Mouse (Mus musculus) limb, embryonic 14.5 days (tissue): ENCODE measurements around the gene Rabgap1l. TPM values are rescaled to one million over a fixed set of nuclear protein-coding genes. Genes with fewer than 3 reads are reported as not detected.

ENCODE experiments used
- ATAC-seq: fragments of 200-750 bp; cut with Nextera tagmentation; 2 replicates; pipeline ENCODE4 v1.8.0; 2017; ENCODE audit warnings: low read depth, moderate number of reproducible peaks, moderate TSS enrichment; ENCODE audit not compliant: low FRiP score
- DNase-seq: peaks from one replicate; pipeline ENCODE4 v3.0.0-alpha.2; 2015; ENCODE audit warnings: low spot score
- H3K27ac ChIP-seq: fragments of 300-500 bp; sonication (generic); replicated peaks from 2 replicates; pipeline ENCODE4 v1.5.1; 2014; ENCODE audit warnings: low read depth, mild to moderate bottlenecking, low read length, moderate library complexity, mixed read lengths
- H3K27me3 ChIP-seq: fragments of 300-500 bp; sonication (generic); 2 replicates; pipeline ENCODE4 v1.6.1; 2014; ENCODE audit warnings: low read length, mixed read lengths; ENCODE audit not compliant: control insufficient read depth, insufficient read depth
- H3K36me3 ChIP-seq: fragments of 300-500 bp; sonication (generic); 2 replicates; pipeline ENCODE4 v1.6.1; 2014; ENCODE audit warnings: mild to moderate bottlenecking, low read length, moderate library complexity, mixed read lengths; ENCODE audit not compliant: control insufficient read depth, insufficient read depth
- H3K4me1 ChIP-seq: fragments of 300-500 bp; sonication (generic); 2 replicates; pipeline ENCODE4 v1.6.1; 2014; ENCODE audit warnings: antibody characterized with exemption, low read length, mixed read lengths; ENCODE audit not compliant: control insufficient read depth, insufficient read depth
- H3K4me2 ChIP-seq: fragments of 300-500 bp; sonication (generic); replicated peaks from 2 replicates; pipeline ENCODE4 v1.6.1; 2014; ENCODE audit warnings: low read depth, mild to moderate bottlenecking, low read length, moderate library complexity; ENCODE audit not compliant: severe bottlenecking
- H3K4me3 ChIP-seq: fragments of 300-500 bp; sonication (generic); replicated peaks from 2 replicates; pipeline ENCODE4 v1.5.1; 2014; ENCODE audit warnings: low read length
- H3K9ac ChIP-seq: fragments of 300-500 bp; sonication (generic); 2 replicates; pipeline ENCODE4 v1.6.1; 2014; ENCODE audit warnings: mild to moderate bottlenecking, low read depth, low read length, moderate library complexity; ENCODE audit not compliant: severe bottlenecking
- H3K9me3 ChIP-seq: fragments of 300-500 bp; sonication (generic); 2 replicates; pipeline ENCODE4 v1.6.1; 2016; ENCODE audit warnings: low read length; ENCODE audit not compliant: control insufficient read depth
- POLR2A ChIP-seq: fragments of 200-500 bp; IDR thresholded peaks from 2 replicates; pipeline ENCODE4 v1.8.0; 2012; ENCODE audit warnings: inconsistent platforms, mild to moderate bottlenecking, moderate library complexity, borderline replicate concordance; ENCODE audit not compliant: insufficient read depth, insufficient read length; ENCODE audit errors: extremely low read depth
- WGBS: fragments of 180-500 bp; shearing (Covaris S2); extraction: QIAGEN DNeasy Blood & Tissue Kit; methylation state at CpG from one replicate; pipeline ENCODE4 v1.1.7; 2014; 5-methylcytosine and 5-hydroxymethylcytosine counted together
- polyA plus RNA-seq, 2 experiments: library from polyadenylated mRNA; depleted of rRNA in 1 of 2; stranded (reverse) in 1 of 2; unstranded in 1 of 2; fragments of >200 nt; fragmentation: Nextera tagmentation in 1 of 2; extraction: Ambion mirVana in 1 of 2; gene quantifications; 2 replicates each; pipeline versions ENCODE4 v1.2.1 to v1.2.3; 2012 to 2014

Gene Rabgap1l
- polyA plus RNA-seq, 2 experiments, result 13.3 to 19.3 TPM

GRCm38 (mm10) chr1:160244689-160245088 lies 548.3 kb downstream of the Rabgap1l start:
- TF ChIP-seq POLR2A, result no peak
- Histone ChIP-seq H3K4me2 (no peak overlapping the region), H3K9me3 (no peaks in the 10 kb centered on the region), H3K36me3 (no peaks in the 10 kb centered on the region), H3K4me1 (no peaks in the 10 kb centered on the region), H3K9ac (no peak overlapping the region), H3K27ac (no peak overlapping the region), H3K4me3 (no peak overlapping the region), H3K27me3 (no peaks in the 10 kb centered on the region)
- DNase-seq (no peak), ATAC-seq (no peak)
- WGBS, result 93% methylated on average over 5 of the region's 5 CpGs

DNA sequence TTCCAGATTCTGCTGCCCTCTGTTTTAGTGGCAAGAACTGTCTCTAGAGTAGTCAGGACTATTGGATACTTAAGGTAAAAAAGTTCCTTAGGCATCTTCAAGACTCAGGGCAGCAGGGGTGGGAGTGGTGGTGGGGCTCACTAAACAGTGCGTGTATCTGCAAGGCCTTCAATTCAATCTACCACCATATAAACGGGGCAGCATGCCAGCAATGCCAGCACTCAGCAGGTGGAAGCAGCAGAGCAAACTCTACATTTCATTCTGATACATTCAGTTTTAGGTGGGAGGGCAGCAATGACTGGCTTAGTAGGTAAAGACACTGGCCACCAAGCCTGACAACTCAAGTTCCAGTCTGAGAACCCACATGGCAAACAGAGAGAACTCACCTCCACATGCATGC lies 552.9 kb downstream of the Rabgap1l start:
- DNase-seq (no peak), ATAC-seq (no peak)
- no peak overlapping the region for H3K4me2 ChIP-seq
- no peak overlapping the region for H3K4me3 ChIP-seq
- no peak overlapping the region for H3K9ac ChIP-seq
- TF ChIP-seq POLR2A, result no peak
- H3K27me3 ChIP-seq, result no peaks in the 10 kb centered on the region
- H3K4me1 ChIP-seq, result no peaks in the 10 kb centered on the region
- H3K27ac ChIP-seq, result no peak overlapping the region
- WGBS, result 95% methylated on average over 2 of the region's 2 CpGs
- H3K36me3 ChIP-seq, result no peaks in the 10 kb centered on the region
- no peaks in the 10 kb centered on the region for H3K9me3 ChIP-seq

- ATAC-seq (no peak), DNase-seq (no peak)
- Histone ChIP-seq H3K9me3 (no peaks in the 10 kb centered on the region), H3K27me3 (no peaks in the 10 kb centered on the region), H3K4me3 (no peak overlapping the region), H3K27ac (no peak overlapping the region), H3K9ac (no peak overlapping the region), H3K36me3 (no peaks in the 10 kb centered on the region), H3K4me1 (no peaks in the 10 kb centered on the region), H3K4me2 (no peak overlapping the region)
- 85% methylated on average over 1 of the region's 1 CpGs for WGBS
- TF ChIP-seq POLR2A, result no peak
Measured at GRCm38 (mm10) chr1:160238852-160239443, 554.1 kb downstream of the Rabgap1l start.

GRCm38 (mm10) chr1:160237981-160238380 lies 555.0 kb downstream of the Rabgap1l start:
- no peaks in the 10 kb centered on the region for H3K4me1 ChIP-seq
- ATAC-seq (no peak), DNase-seq (no peak)
- no peaks in the 10 kb centered on the region for H3K9me3 ChIP-seq
- no peak overlapping the region for H3K4me2 ChIP-seq
- no peak for TF ChIP-seq POLR2A
- no peaks in the 10 kb centered on the region for H3K27me3 ChIP-seq
- no peak overlapping the region for H3K9ac ChIP-seq
- no peak overlapping the region for H3K4me3 ChIP-seq
- H3K36me3 ChIP-seq, result no peaks in the 10 kb centered on the region
- H3K27ac ChIP-seq, result no peak overlapping the region
- 100% methylated on average over 2 of the region's 2 CpGs for WGBS

DNA sequence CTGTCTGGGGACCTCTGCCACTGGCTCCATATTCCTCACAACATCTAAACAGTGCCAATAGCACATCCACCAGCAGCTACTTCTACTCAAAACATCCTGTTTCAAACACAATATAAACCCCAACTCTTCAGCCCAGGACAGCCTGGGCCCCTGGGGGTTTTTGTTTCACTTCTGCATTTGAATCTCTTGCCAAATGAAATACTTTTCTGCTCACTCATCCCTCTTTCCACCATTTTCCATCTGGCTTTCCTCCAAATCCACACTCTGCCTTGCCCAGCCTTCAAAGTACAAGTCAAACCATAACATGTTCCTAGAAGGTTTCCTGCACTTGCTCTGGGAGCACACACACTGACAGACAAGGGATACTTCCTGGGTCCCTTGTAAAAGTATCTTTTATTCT lies 559.1 kb downstream of the Rabgap1l start:
- no peaks in the 10 kb centered on the region for H3K27me3 ChIP-seq
- H3K27ac ChIP-seq, result no peak overlapping the region
- ATAC-seq, result no peak
- H3K4me1 ChIP-seq, result peaks cover 4% of the 10 kb centered on the region; the same call in 1 of the 2 replicates
- H3K9ac ChIP-seq, result no peak overlapping the region
- TF ChIP-seq POLR2A, result no peak
- no peak overlapping the region for H3K4me2 ChIP-seq
- H3K36me3 ChIP-seq, result no peaks in the 10 kb centered on the region
- H3K9me3 ChIP-seq, result no peaks in the 10 kb centered on the region
- H3K4me3 ChIP-seq, result no peak overlapping the region
- DNase-seq, result peak; percentile 34

- Histone ChIP-seq H3K4me1 (peaks cover 4% of the 10 kb centered on the region; the same call in 1 of the 2 replicates), H3K4me2 (no peak overlapping the region), H3K27ac (no peak overlapping the region), H3K27me3 (no peaks in the 10 kb centered on the region), H3K4me3 (no peak overlapping the region), H3K9me3 (no peaks in the 10 kb centered on the region), H3K9ac (no peak overlapping the region), H3K36me3 (no peaks in the 10 kb centered on the region)
- WGBS, result 78% methylated on average over 3 of the region's 3 CpGs
- TF ChIP-seq POLR2A, result no peak
- no peak for DNase-seq
- ATAC-seq, result no peak
Measured at GRCm38 (mm10) chr1:160232113-160232512, 560.9 kb downstream of the Rabgap1l start.
